ENCODE assay signal across 18 mouse cellular contexts in the genomic region with DNA sequence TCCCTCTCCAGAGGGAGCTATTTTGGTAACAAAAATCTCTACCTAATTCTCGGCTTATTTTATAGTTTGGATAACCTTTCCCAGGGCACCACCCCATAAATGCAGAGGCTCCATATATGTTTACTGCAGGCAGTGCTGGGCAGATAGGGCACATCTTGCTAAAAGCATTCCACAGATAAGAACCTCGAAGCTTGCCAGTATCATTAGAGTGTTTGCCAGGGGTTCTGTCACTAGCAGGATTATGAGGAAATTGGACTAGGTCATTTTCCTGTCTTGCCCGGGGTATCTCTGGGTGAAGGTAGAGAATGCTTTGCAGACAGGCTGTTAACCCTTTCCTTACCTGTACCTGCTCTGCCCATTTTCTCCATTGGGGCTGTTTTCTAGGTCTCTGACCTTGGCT.
DNase-seq lines count a peak whose midpoint lies in the region; ATAC-seq lines count a peak whose summit lies in the region.
"Had no signal": no experiment of that assay in that cellular context is flagged by ENCODE, and none has a peak within 500 bp of the region (broad histone marks: within the 10 kb centered on the region; RNA-seq: fewer than 3 reads in every experiment).

No protein-coding gene starts in this region.

- H3K9ac ChIP-seq in lung, embryonic 16.5 days (ENCODE audit: low read length), result no peak overlapping the region
- H3K9ac ChIP-seq: forebrain, embryonic 15.5 days; lung, embryonic 15.5 days; midbrain, embryonic 12.5 days; neural tube, embryonic 15.5 days had no signal

- no peaks in the 10 kb centered on the region for H3K36me3 ChIP-seq in heart, embryonic 10.5 days
- H3K36me3 ChIP-seq in lung, embryonic 16.5 days (ENCODE audit: control insufficient read depth, insufficient read depth, low read length), result no peaks in the 10 kb centered on the region
- H3K36me3 ChIP-seq: forebrain, embryonic 15.5 days; lung, embryonic 15.5 days; midbrain, embryonic 12.5 days; neural tube, embryonic 15.5 days had no signal

- H3K27me3 ChIP-seq in heart, embryonic 10.5 days (ENCODE audit: insufficient read depth, poor library complexity, severe bottlenecking), result no peaks in the 10 kb centered on the region
- H3K27me3 ChIP-seq in lung, embryonic 16.5 days (ENCODE audit: control insufficient read depth, insufficient read depth, low read depth, low read length), result no peaks in the 10 kb centered on the region
- H3K27me3 ChIP-seq: forebrain, embryonic 15.5 days; lung, embryonic 15.5 days; midbrain, embryonic 12.5 days; neural tube, embryonic 15.5 days had no signal

- 0 out of 2 replicates have a peak, but pooled peaks have one; percentile 18 for ATAC-seq in lung, embryonic 16.5 days (ENCODE audit: low read depth)
- ATAC-seq: CD4-positive, CD25-positive, alpha-beta regulatory T cell, adult 4 months; forebrain, embryonic 15.5 days; hindbrain, postnatal 0 days had no signal

- WGBS in heart, embryonic 10.5 days, result 2% methylated on average over 3 of the region's 3 CpGs
- 4% methylated on average over 3 of the region's 3 CpGs for WGBS in lung, embryonic 16.5 days

- no peak overlapping the region for H3K4me2 ChIP-seq in lung, embryonic 16.5 days (ENCODE audit: low read depth, low read length)
- H3K4me2 ChIP-seq: forebrain, embryonic 15.5 days; lung, embryonic 15.5 days; midbrain, embryonic 12.5 days; neural tube, embryonic 15.5 days had no signal

- no peak overlapping the region for H3K4me3 ChIP-seq in heart, embryonic 10.5 days
- no peak overlapping the region for H3K4me3 ChIP-seq in lung, embryonic 16.5 days (ENCODE audit: low read length)
- H3K4me3 ChIP-seq: forebrain, embryonic 15.5 days; lung, embryonic 15.5 days; midbrain, embryonic 12.5 days; neural tube, embryonic 15.5 days had no signal

- H3K9me3 ChIP-seq in heart, embryonic 10.5 days, result no peaks in the 10 kb centered on the region
- H3K9me3 ChIP-seq in lung, embryonic 16.5 days (ENCODE audit: control insufficient read depth, low read length), result no peaks in the 10 kb centered on the region
- H3K9me3 ChIP-seq: forebrain, embryonic 15.5 days; lung, embryonic 15.5 days; midbrain, embryonic 12.5 days; neural tube, embryonic 15.5 days had no signal

- 0 out of 2 replicates have a peak overlapping the region, but pooled peaks have one; percentile 13 for H3K27ac ChIP-seq in heart, embryonic 10.5 days
- H3K27ac ChIP-seq in lung, embryonic 16.5 days (ENCODE audit: low read length), result no peak overlapping the region
- H3K27ac ChIP-seq: forebrain, embryonic 15.5 days; hindbrain, postnatal 0 days; lung, embryonic 15.5 days; midbrain, embryonic 12.5 days; neural tube, embryonic 15.5 days had no signal

- H3K4me1 ChIP-seq in heart, embryonic 10.5 days, result peaks cover 37% of the 10 kb centered on the region
- peaks cover 19% of the 10 kb centered on the region for H3K4me1 ChIP-seq in lung, embryonic 16.5 days (replicated peaks; ENCODE audit: control insufficient read depth, insufficient read depth, low read length)

- no peak for DNase-seq in heart, embryonic 10.5 days (ENCODE audit: low spot score)
- no peak for DNase-seq in heart, adult 8-10 months (ENCODE audit: low spot score)
- peak; percentile 13 for DNase-seq in NIH3T3 (ENCODE audit: low read depth)
- peak; percentile 44 for DNase-seq in adrenal gland, postnatal 14 days
- DNase-seq in T-cell, adult 2 months (ENCODE audit: low spot score), result no peak
- DNase-seq in left cerebral cortex, adult 8-10 months (ENCODE audit: low spot score in 2 of 2), result no peak
- DNase-seq: cerebellum, adult 9-10 months; kidney, adult 8-10 months; kidney, postnatal 4 days; retina, postnatal 1 day; thymus, adult 2 months had no signal

Comparison
In these comparisons a context has a peak if more than half of its experiments do, and no peak if none do; other contexts are left out.
1. DNase-seq: peak in NIH3T3 (single experiment) and adrenal gland, postnatal 14 days (single experiment); none in heart, embryonic 10.5 days (single experiment), heart, adult 8-10 months (single experiment), T-cell, adult 2 months (single experiment) and left cerebral cortex, adult 8-10 months (0 of 2).